In genomic region chr1:152492258-152492657, GRCm38 (mm10) we compare ENCODE assay signal across 15 mouse cellular contexts.
"Had no signal": no experiment of that assay in that cellular context is flagged by ENCODE, and none has a peak within 500 bp of the region (broad histone marks: within the 10 kb centered on the region; RNA-seq: fewer than 3 reads in every experiment).

No protein-coding gene starts in this region.

- H3K4me2 ChIP-seq: lung, embryonic 14.5 days; midbrain, embryonic 11.5 days; midbrain, embryonic 13.5 days; midbrain, embryonic 15.5 days; neural tube, embryonic 12.5 days; stomach, embryonic 15.5 days had no signal

- H3K36me3 ChIP-seq: midbrain, embryonic 13.5 days; midbrain, embryonic 15.5 days; neural tube, embryonic 12.5 days; stomach, embryonic 15.5 days had no signal

- H3K9me3 ChIP-seq: midbrain, embryonic 13.5 days; midbrain, embryonic 15.5 days; neural tube, embryonic 12.5 days; stomach, embryonic 15.5 days had no signal

- DNase-seq: lung, adult 18-20 months; lung, embryonic 14.5 days; lung, postnatal 10 days; right cerebral cortex, postnatal 14 days; thymus, adult 2 months; thymus, postnatal 25 days; thymus, postnatal 4 days had no signal

- ATAC-seq: midbrain, embryonic 13.5 days; midbrain, embryonic 15.5 days had no signal

- H3K9ac ChIP-seq: lung, embryonic 14.5 days; midbrain, embryonic 13.5 days; midbrain, embryonic 15.5 days; neural tube, embryonic 12.5 days; stomach, embryonic 15.5 days had no signal

- H3K4me1 ChIP-seq: megakaryocyte, embryonic 14.5 days; midbrain, embryonic 13.5 days; midbrain, embryonic 15.5 days; neural tube, embryonic 12.5 days had no signal

- H3K27ac ChIP-seq: macrophage; midbrain, embryonic 13.5 days; midbrain, embryonic 15.5 days; neural tube, embryonic 12.5 days; stomach, embryonic 15.5 days; stomach, postnatal 0 days had no signal

- H3K4me3 ChIP-seq: megakaryocyte, embryonic 14.5 days; midbrain, embryonic 13.5 days; midbrain, embryonic 15.5 days; neural tube, embryonic 12.5 days; stomach, embryonic 15.5 days had no signal

- H3K27me3 ChIP-seq: megakaryocyte, embryonic 14.5 days; midbrain, embryonic 13.5 days; midbrain, embryonic 15.5 days; neural tube, embryonic 12.5 days; stomach, embryonic 15.5 days had no signal
